Mouse (Mus musculus) spleen, adult 18-20 months (tissue): ENCODE measurements around the gene Syap1.
A peak's percentile ranks its signal among the peaks of the same experiment; 100 is the strongest.
"Not testable (repeated sequence)": the region's sequence is repeated elsewhere in the genome, so short reads cannot be mapped to it uniquely, and the experiment has no call there.

Experiments used
- DNase-seq, 2 experiments: peaks; one replicate each; pipeline ENCODE4 v3.0.0; 2022; ENCODE audit warnings: mixed read lengths in 2 of 2

Gene Syap1

DNA sequence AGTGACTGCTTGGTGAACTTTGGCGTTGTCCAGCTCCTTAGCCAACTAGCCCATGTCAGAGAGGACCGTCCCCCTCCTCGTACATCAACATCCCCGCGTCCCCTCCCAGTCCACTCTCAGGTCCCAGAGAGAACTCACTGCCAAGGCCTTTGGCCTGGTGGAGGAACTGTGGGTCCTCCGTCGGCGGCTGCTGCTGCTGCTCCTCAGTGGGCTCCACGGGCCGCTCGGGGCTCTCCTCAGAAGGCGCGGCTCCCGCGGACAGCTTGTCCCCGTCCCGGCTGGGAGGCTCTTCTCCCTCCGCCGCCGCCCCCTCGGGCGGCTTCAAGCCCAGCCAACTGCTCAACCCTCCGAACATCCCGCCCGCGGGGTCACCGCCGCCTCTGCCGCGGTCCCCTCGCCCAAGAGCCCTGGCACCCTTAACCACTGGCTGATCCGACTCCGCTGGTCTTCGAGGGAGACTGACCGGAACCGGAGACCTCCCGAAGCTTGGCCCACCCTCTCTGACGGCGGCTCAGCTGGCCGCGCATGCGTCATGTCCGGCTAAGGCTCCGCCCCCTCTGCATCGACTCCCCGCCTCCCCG, at the start of gene Syap1:
TSS of gene Syap1 (minus strand) at position 517 of the 581 bp plus-strand sequence.
- DNase-seq = peak; percentile 63 to 80

DNA sequence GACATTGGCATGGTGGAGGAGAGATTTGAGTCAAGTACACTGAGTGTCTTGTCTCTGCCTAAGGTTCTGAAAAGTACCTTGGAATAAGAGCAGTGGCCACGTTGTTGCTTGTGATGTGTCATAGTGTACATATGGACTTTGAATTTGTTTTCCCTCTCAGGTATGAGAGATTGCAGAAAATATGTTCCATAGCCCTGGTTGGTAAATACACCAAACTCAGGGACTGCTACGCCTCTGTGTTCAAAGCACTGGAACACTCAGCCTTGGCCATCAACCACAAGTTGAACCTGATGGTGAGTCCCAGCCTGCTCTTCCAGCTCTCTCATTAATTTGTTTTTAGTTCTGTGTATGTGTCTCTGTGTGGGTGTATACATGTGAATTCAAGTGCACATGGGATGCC, 43.2 kb upstream of the Syap1 start:
- DNase-seq = no peak

DNA sequence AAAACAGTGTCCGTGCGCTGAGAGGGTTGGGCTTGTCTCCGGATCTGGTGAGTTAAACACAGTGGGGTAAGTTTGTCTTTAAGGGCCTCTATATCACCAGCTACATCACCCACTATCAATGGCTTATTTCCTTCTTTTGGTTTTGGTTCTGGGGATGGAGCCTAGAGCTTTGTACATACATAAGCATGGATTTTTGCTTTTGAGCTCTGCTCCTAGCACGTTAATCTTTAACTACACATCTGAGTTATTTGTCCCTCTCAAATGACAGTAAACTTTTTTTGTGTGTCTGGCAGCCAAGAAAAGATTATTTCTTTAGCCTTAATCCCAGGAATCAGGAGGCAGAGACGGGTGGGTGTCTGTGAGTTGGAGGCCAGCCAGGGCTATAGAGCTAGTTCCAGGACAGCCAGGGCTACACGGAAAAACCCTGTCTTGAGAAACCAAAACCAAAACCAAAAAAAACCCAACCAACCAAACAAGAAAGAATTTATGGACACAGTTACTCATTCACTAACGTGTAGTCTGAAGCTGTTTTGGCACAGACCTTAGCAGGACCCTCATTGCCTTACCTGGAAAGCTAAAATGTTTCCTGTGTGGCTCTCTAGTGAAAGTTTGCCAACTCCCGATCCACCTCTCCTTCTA, 33.4 kb upstream of the Syap1 start:
- DNase-seq = no peak

DNA sequence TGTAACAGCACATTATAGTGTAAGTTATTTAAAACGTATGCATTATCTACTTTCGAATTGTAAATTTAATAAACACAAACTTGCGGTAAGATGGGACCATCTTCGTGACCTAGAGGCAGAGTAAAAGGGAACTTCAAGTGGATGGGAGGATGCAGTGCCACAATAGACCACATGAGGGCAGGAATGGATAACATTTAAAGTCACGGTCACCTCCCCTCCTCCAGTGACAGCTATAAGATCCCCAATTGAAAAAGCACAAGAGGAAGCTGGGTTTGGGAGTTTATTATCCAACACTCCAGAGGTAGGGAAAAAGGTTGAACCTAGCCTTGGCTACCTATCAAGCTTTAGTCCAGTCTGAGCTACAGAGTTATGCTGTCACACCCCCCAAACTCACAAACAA, 27.4 kb upstream of the Syap1 start:
- peak in 1 of 2 experiments; percentile 61 for DNase-seq

DNA sequence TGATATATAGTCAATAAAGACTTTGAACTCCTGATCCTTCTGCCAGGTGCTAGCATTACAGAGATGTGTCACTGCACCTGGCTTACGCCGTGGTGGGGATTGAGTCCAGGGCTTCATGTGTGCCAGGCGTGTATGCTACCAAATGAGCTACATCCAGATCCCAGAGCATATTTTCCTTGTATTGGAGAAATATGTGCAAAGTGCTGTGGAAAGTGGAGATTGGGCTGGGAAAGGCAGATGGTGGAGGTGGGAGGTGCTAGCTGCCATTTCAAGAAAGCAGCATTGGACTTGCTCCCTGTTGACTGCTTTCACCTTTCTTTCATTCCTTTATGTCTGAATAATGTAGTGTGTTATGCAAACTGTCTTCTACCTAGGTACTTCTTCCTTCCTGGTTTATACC, 25.4 kb upstream of the Syap1 start:
- DNase-seq = no peak

DNA sequence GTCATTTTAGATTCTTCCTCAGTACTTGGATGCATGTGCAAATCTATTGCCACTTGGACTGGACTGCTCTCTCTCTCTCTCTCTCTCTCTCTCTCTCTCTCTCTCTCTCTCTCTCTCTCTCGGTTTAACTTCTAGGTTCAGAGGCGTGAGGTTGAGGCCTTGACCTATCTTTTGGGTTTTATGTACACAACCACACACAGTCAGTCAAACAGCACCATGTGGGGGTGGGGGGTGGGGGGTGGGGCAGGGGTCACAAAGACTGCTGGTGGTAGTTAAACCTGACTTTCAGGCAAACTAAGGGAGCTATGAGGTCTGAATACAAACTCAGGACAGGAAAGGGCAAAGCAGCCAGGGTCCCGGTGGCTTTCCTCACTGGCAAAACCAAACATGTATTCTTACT, 19.3 kb upstream of the Syap1 start:
- no peak for DNase-seq

DNA sequence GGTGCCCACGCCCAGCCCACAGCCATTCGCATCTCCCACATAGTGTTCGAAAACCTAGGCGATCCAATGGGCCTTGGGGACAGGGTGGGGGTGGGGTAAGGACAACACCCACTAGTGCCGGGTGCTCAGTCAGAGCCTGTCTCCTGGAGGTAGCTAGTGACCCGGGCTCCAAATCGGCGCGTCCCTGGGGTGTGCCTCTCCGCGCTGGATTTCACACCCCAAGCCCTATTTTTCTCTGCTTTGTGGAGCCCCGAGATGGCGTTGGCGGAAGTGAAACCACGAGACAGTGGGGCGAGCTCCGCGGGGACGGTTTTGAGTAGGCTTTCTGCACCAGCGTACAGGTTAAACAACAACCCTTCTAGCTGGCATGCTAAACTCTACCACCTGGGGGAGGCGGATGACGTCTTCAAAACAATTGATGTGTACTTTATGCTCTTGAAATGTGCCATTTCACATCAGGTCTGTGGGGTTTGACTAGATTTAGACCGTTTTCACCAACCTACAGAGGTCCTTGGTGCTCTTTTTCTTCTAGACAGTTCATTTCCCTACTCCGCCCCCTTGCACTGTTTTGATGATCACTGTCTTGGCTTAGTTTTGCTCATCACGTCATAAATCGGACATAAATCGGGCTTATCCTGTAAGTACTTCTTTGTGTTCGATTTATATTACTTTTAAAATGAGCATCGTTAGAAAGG, 13.9 kb upstream of the Syap1 start:
- DNase-seq = peak; percentile 60 to 63

DNA sequence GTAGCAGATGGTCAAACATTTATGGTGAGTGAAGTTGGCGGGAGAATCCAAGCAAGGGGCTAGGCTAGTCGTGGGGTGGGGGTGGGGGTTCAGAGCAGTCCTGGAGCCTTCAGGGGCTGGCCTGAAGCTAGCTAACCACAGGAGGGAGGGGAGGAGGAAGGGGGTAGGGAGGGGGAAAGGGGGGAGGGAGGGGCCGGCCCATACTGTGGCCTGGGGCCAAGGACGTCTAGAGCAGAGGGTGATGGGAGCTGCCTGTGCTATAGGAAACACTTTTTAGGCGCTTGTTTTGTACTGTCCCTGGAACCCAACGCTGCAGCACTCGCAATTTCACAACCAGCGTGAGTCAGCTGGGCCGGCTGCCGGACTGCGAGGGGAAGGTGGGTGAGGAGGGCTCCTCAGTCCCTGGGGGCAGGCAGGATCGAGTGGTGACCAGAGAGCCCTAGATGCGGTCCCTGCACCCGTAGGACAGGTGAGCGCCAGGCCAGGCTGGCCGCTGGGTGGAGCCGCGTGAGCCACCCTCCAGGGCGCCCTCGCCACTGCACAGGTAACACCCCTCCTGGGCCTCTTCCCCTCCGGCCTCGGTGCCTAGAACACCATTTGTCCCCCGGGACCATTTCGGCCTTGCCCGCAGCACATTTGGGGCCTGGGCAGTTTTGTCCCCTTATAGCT, 13.3 kb upstream of the Syap1 start:
- DNase-seq = peak; percentile 28 to 32

DNA sequence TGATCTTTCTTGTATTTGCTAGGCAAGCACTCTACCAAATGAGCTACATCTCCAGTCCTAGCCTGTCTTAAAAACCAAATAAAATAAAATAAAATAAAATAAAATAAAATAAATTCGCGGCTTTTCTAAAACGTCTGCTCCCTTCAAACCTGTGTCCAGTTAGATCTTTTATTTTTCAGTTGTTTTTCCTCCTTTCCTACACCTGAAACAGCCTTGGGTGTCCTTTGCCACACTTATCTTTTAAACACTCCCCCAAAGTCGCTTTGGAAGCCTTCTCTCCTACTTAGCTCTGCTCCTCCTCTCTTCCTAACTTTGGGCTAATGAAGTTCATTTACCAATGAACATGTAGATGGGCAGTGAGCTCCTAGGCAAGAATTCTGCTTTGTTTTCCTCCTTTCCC, 12.7 kb upstream of the Syap1 start, which contains the start of gene Ctps2:
TSS of gene Ctps2 (plus strand) at position 301 of the 400 bp plus-strand sequence.
- no peak for DNase-seq

DNA sequence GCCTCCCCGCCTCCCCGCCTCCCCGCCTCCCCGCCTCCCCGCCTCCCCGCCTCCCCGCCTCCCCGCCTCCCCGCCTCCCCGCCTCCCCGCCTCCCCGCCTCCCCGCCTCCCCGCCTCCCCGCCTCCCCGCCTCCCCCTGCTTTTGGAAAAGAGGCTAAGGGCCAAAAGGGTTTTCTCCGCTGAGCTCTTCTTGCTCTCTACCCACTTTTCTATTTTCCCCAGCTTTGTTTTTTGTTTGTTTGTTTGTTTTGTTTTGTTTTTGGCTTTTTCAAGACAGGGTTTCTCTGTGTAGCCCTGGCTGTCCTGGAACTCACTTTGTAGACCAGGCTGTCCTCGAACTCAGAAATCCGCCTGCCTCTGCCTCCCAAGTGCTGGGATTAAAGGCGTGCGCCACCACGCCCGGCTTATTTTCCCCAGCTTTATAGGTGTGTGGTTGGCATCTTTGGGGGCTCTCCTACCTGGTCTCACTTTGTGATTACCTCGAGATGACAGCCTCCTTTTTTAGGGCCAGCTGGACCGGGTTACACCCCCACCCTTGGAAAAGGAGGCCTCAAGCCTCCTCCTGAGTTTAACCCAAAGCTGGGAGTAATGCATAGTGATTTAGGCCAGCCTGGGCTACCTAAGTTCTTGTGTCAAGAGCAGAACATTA, 452 bp upstream of the Syap1 start:
- DNase-seq = peak in 1 of 2 experiments; percentile 4

DNA sequence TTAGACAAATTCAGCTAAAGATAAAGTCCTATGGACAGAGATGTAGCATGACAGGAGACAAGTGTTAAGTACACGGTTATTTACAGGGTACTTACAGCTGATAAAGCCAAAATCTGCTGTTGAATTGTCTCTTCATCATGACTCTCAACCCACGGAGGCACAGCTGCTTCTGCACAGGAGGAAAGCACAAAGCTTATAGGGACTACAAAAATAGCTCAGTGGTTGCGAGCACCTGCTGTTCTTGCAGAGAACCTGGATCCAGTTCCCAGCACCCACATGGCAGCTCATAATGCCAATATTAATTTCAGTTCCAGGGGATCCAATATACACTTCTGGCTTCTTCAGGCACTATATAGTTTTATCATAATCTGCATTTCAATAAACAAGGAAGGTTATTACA, 10.0 kb downstream of the Syap1 start:
- DNase-seq = no peak

DNA sequence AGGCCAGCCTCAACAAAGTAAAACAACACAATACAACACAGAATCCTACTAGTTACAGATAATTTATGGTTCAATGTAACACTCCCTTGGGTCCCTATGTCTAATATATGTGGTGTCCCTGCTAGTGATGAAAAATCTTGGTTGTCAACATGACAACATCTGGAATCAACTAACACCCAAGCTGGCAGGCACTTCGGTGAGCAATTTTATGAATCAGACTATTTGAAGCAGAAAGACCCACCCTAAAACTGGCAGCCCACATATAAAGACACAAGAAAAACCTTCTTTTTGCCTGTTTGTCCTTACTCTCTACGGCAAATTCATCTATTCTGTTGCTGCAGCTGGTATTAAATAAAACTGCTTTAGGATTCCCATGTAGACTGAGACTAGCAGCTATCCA, 14.5 kb downstream of the Syap1 start:
- DNase-seq = no peak

DNA sequence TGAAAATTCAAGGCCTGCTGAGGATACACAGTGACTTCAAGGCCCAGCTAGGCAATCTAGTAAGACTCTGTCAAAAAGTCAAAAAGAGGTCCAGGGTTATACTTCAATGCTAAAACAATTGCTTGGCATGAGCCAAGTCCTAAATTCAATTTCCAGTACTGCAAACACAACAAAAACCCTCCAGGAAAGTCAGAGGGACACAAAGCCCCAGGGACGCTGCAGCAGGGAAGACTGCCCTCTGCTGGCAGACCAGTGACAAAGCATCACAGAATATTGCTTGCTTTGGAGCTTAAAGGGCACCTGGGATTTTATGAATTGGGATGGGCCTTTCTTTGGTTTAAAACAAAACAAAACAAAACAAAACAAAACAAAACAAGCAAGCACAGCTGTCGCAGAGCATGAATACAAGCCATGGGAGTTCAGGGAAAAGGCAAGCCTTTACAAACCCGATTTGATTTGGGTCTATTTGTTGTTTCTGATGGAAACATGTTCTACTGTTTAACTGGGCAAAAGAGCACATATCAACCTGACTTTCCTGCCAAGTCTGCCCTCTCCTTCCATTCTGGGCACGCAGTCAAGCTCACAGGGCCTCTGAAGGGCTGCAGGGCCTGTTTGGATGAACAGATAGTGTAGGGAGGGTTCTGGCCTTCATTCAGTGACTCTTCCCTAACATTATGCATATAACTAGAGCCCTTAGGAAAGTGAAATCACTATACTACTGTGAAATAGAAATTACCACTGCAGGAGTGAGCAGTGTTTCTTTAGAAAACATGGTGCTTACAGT, 16.3 kb downstream of the Syap1 start:
- DNase-seq = peak in 1 of 2 experiments; percentile 14

DNA sequence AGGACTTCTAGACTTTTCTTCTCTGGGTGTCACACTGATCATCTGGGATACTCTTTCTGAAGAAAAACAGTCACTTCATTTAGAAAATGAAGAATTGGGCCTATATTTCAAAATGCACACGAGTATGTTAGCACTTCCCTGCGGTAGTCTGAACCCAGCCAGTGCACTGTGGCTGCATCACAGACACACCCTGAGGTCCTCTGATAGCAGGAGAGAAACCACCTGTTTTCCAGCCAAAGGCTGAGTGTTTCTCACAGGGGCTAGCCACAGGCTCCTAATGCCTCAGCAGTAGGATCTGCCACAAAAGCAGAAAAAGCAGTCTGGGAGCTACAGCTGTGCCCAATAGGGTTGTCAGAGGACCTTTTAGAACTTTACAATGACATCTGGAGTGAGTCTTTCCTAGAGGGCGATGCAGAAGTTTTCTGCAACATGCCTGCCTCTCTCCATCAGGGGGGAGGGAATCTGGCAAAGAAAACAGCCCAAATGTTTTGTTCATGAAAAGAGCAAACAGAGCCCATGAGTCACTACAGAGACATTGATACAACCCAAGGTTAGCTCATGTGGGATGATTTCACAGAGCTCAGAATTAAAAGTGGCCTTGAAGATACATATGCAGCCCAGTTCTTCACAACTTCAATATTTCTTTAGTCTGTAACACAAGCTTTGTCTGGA, 19.8 kb downstream of the Syap1 start:
- no peak for DNase-seq

DNA sequence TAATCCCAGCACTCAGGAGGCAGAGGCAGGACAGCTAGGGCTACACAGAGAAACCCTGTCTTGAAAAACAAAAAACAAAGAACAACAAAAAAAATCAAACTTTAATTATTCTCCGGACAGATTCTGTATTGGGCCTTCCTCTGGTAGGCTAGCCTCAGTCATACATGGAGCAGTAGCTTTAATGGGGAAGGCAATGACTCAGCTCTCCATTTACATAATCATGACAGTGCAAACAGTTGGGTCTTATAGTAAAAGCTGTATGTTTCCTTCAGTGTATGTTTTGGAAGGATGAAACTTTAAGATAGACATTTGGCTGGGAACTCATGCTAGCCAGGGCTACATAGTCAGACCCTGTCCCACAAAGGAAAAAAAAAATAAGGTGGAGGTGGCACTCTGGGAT, 39.6 kb downstream of the Syap1 start:
- DNase-seq = no peak

DNA sequence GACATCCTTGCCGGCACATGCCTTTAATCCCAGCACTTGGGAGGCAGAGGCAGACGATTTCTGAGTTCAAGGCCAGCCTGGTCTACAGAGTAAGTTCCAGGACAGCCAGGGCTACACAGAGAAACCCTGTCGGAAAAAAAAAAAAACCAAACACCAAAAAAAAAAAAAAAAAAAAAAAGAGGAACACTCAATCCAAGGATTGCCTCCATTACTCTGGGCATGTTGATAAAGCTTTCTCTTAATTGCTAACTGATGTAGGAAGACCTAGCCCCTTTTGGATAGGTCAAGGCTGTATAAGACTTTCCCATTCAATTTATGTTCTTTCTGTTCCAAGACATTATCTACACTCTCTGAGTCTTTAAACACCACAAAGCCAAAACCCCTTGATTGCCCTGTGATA, 42.7 kb downstream of the Syap1 start:
- DNase-seq = no peak

DNA sequence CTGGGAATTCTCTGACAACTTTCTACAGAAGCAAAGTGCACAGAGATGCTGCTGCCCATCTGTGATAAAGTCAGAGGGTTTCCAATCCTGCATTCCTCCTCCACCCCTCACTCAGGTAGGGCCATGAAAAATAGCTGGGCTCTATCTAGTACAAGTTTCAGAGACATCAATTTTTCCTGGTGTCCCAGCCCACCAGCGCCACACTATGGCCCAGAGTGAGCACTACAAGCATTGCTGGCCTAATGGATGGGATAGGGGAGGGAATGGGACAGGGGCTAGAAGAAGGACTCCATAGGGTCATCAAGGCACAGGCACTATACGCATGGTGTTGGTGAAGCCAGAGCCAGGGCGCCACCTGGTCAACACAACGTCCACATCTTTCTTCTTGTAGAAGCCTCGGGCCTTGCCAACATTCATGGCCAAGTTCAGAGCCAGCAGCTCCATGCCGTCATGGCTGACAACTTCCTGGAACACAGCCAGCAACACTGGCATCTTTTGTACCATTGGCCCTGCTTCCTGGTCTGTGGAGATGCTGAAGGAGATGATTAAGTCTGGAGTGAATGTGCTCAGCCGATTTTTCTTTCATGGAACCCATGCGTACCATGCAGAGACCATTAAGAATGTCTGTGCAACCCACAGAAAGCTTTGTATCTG, 43.7 kb downstream of the Syap1 start:
- DNase-seq = no peak

DNA sequence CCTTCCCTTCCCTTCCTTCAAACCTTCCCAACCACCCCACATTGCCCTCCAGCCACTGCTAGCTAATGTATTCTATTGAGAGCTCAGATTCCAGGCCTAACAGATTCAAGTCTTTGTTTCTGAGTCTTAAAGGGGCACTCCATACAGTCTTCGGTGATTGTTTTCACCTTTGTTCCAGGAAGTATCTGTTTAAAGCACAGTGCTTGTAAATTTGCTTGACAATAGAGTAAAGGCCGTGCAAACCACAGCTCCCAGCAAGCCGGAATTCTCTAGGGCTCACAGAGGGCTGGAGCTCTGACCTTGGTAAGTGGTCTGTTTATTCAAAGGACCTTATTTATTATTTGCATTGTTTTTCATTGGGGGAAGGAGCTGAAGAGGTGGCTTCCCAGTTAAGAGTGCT, 56.1 kb downstream of the Syap1 start:
- no peak for DNase-seq

DNA sequence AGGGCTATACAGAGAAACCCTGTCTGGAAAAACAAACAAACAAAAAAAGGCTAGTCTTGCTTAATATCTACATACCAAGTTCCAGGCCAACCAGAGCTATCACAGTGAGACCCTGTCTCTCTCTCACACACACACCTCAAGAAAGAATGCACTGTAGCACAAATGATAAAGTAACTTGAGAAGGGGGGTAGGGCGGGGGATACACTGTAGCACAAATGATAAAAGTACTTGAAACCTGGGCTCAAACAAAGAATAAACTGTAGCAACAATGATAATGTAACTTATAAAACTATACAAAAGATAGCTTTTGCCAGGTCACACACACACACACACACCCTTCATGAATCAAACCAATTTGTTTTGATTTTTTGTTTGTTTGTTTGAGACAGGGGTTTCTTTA, 56.7 kb downstream of the Syap1 start:
- DNase-seq = no peak

DNA sequence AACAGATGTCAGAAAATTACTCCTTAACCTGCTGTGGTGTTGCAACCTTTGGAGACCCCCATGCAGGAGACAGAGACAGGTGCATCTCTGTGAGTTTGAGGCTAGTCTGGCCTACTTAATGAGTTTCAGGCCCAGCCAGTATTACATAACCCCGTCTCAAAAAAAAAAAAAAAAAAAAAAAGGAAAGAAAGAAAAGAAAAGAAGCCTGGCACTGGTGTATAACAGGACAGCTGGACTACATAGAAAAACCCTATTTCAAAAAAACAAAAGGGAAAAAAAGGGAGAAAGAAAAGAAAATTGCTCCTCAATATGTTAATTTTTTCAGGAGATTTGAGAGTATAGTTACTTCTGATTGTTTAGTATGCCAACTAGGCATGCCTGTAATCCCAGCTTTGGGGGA, 57.2 kb downstream of the Syap1 start:
- no peak for DNase-seq

DNA sequence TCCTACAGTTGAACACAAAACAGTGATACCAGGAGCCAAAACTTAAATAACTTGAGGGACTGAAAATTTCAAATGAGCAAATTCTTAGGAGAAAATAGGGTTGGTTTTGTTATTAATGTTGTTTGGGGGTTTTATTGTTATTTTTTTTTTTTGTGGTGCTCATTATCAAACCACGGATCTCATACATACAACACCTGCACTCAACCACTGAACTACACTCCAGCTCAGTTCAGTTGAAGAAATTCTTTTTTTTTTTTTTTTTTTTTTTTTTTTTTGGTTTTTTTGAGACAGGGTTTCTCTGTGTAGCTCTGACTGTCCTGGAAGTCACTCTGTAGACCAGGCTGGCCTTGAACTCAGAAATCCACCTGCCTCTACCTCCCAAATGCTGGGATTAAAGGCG, 57.9 kb downstream of the Syap1 start:
- not testable (repeated sequence) for DNase-seq
